Mouse (Mus musculus) neutrophil, adult 65 days (primary cell): ENCODE results near the gene Gm43951. TPM values are rescaled to one million over a fixed set of nuclear protein-coding genes. Genes with fewer than 3 reads are reported as not detected.

Experiments
- total RNA-seq: library from RNA; stranded (reverse); gene quantifications from 2 replicates; pipeline ENCODE4 v1.2.4, GENCODE M21; 2023

Gene Gm43951
- 0.32 and 0.48 TPM in 2 replicates for total RNA-seq

GRCm38 (mm10) chr11:72206341-72207203, at the start of gene Gm43951:
TSS of gene Gm43951 (minus strand) at chr11:72206840.

GRCm38 (mm10) chr11:72215410-72215797, 8.8 kb upstream of the Gm43951 start, which contains the start of gene Med31:
TSS of gene Med31 (minus strand) at chr11:72215592.

DNA sequence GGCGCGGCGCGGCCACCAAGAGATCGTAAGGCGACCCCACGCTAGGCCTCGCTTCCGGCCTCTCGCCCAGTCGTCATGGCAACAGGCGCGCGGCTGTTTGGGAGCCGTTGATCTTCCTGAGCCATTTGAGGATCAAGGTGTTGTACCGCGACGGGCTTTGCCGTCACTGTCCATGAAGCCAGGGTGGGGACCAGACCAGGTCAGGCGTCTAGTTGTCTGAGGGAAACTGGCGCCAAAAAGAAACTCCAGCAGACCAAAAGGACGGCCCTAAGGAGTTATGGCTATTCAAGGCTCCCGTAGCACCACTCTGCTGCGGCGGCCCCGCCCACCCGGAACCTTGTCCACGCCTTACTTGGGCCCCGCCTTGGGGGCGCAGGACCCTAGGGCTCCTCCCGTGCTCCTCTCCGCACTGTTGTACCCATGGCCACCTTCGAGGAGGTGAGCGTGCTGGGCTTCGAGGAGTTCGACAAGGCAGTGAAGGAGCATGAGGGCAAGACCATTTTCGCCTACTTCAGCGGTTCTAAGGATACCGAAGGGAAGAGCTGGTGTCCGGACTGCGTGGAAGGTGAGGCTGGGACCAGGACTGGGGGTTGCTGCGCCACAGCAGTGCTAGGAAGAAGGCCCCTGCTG, 679 bp upstream of the Gm43951 start, which contains the start of the genes 4933427D14Rik and Txndc17:
Gene 4933427D14Rik (minus strand): TSS at position 256 of the 630 bp plus-strand sequence.
Gene Txndc17 (plus strand): TSS at position 344 of the 630 bp plus-strand sequence.

Other genes with a start within 250 kb of the Gm43951 start
- 0.19 and 0.23 TPM in 2 replicates for gene Aipl1, start 169.3 kb downstream of the Gm43951 start, total RNA-seq
- gene Pimreg, start 164.8 kb downstream of the Gm43951 start, total RNA-seq: 16.7 and 18.3 TPM in 2 replicates
- 0.07 TPM in 1 of 2 replicates, not detected in the other for gene Pitpnm3, start 71.1 kb downstream of the Gm43951 start, total RNA-seq
- gene 4933427D14Rik, start 619 bp upstream of the Gm43951 start, total RNA-seq: 7.7 and 9.8 TPM in 2 replicates
- gene Txndc17, start 707 bp upstream of the Gm43951 start, total RNA-seq: 34.4 and 47.3 TPM in 2 replicates
- 24.7 and 32.1 TPM in 2 replicates for gene Med31, start 8.8 kb upstream of the Gm43951 start, total RNA-seq
- gene Slc13a5, start 60.4 kb upstream of the Gm43951 start, total RNA-seq: 0.69 TPM in 1 of 2 replicates, not detected in the other
- 9.8 and 15.2 TPM in 2 replicates for gene Xaf1, start 94.8 kb upstream of the Gm43951 start, total RNA-seq
- gene Fbxo39, start 107.6 kb upstream of the Gm43951 start, total RNA-seq: 0.23 TPM in 1 of 2 replicates, not detected in the other
- gene Tekt1, start 155.6 kb upstream of the Gm43951 start, total RNA-seq: not detected in 2 replicates
- 0.36 TPM in 1 of 2 replicates, not detected in the other for gene Smtnl2, start 204.9 kb upstream of the Gm43951 start, total RNA-seq
- gene Ggt6, start 228.7 kb upstream of the Gm43951 start, total RNA-seq: not detected in 2 replicates
- gene Mybbp1a, start 234.5 kb upstream of the Gm43951 start, total RNA-seq: 24.0 and 31.3 TPM in 2 replicates